Mouse (Mus musculus) CH12.LX (cell line): Measurements from ENCODE around the gene Tas2r126.

Experiments used
- CTCF ChIP-seq, 2 experiments: IDR thresholded peaks in 1 of 2; conservative IDR thresholded peaks in 1 of 2; 2 replicates each; pipeline ENCODE4 v1.5.1; 2011 to 2012; ENCODE audit warnings: low read depth in 2 of 2, low read length in 2 of 2, improper control_type of control experiment in 1 of 2, inconsistent platforms in 1 of 2, mild to moderate bottlenecking in 1 of 2, moderate library complexity in 1 of 2
- ELF1 ChIP-seq: IDR thresholded peaks from 2 replicates; pipeline ENCODE4 v1.6.1; 2014; ENCODE audit warnings: low read depth, mild to moderate bottlenecking, inconsistent platforms, low read length, improper control_type of control experiment
- GABPA ChIP-seq: IDR thresholded peaks from 2 replicates; pipeline ENCODE4 v1.6.1; 2012; ENCODE audit warnings: low read depth, low read length, improper control_type of control experiment, inconsistent platforms; ENCODE audit not compliant: insufficient replicate concordance
- MAFK ChIP-seq: IDR thresholded peaks from 2 replicates; pipeline ENCODE4 v1.6.1; 2011; ENCODE audit warnings: low read length, improper control_type of control experiment; ENCODE audit not compliant: insufficient replicate concordance
- SIN3A ChIP-seq: IDR thresholded peaks from 2 replicates; pipeline ENCODE4 v1.6.1; 2012; ENCODE audit warnings: low read length, improper control_type of control experiment, inconsistent platforms
- ZC3H11A ChIP-seq: IDR thresholded peaks from 2 replicates; pipeline ENCODE4 v1.6.1; 2012; ENCODE audit warnings: low read depth, mild to moderate bottlenecking, inconsistent platforms, low read length, improper control_type of control experiment
- ZKSCAN1 ChIP-seq: IDR thresholded peaks from 2 replicates; pipeline ENCODE4 v1.6.1; 2012; ENCODE audit warnings: low read depth, inconsistent platforms, low read length, improper control_type of control experiment, borderline replicate concordance

- TF ChIP-seq CTCF (conservative IDR thresholded peaks at IDR 0.05 in 1 of 2, IDR thresholded peaks at IDR 0.05 in 1 of 2; ENCODE audit: low read depth in 2 of 2, low read length in 2 of 2) (no peak), ELF1 (no peak), SIN3A (no peak), GABPA (no peak), ZC3H11A (no peak), ZKSCAN1 (no peak), MAFK (no peak)
Measured at GRCm38 (mm10) chr6:42405134-42405533, 29.2 kb upstream of the Tas2r126 start, which contains the start of gene Tas2r135.
